ENCODE assay signal across 9 mouse cellular contexts in the genomic region with DNA sequence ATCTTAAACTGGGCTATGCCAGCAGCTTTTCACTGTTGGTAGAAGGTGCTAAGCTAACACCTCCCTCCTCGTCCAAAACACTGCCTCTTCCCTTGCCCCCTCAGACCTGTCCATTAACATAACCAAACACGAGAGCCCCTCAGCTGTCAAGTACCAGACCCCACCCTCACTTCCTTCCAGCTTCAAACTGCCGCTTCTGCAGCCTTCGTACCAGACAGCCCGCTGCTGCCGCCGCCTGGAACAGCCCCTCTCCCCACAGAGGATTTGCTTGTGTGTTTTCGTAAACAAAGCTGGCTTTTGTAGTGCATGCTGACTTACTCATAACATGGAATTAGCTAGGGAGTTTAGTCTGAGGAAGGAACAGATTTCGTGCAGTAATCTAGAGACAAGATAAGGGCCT. TPM values are rescaled to one million over a fixed set of nuclear protein-coding genes. Genes with fewer than 3 reads are reported as not detected.
DNase-seq lines count a peak whose midpoint lies in the region; ATAC-seq and TF ChIP-seq lines count a peak whose summit lies in the region.
"Had no signal": no experiment of that assay in that cellular context is flagged by ENCODE, and none has a peak within 500 bp of the region (broad histone marks: within the 10 kb centered on the region; RNA-seq: fewer than 3 reads in every experiment).

No protein-coding gene starts in this region.

- intact Hi-C loops in gastrocnemius, adult 2 months (cut with DNase I), result no loop called here
- intact Hi-C loops in gastrocnemius, postnatal 14 days (cut with DNase I; ENCODE audit: low total_unique reads), result no loop called here

- H3K4me1 ChIP-seq in thymus, adult 2 months (replicated peaks; ENCODE audit: control insufficient read depth, insufficient read depth, low read length), result peaks cover 8% of the 10 kb centered on the region; the same call in 1 of the 2 replicates
- peaks cover 27% of the 10 kb centered on the region for H3K4me1 ChIP-seq in liver, embryonic 13.5 days (replicated peaks)

- H3K9ac ChIP-seq in liver, embryonic 13.5 days, result no peak overlapping the region

- H3K27me3 ChIP-seq in thymus, adult 2 months (ENCODE audit: control insufficient read depth, insufficient read depth, low read length), result peaks cover 22% of the 10 kb centered on the region
- H3K27me3 ChIP-seq in liver, embryonic 13.5 days, result peaks cover 97% of the 10 kb centered on the region

- H3K27ac ChIP-seq in gastrocnemius, adult 2 months, result no peak overlapping the region
- H3K27ac ChIP-seq in thymus, adult 2 months (ENCODE audit: control insufficient read depth, insufficient read depth, low read length), result no peak overlapping the region
- H3K27ac ChIP-seq in liver, embryonic 13.5 days, result no peak overlapping the region

- no peak for ATAC-seq in liver, embryonic 13.5 days (ENCODE audit: low read depth)

- H3K9me3 ChIP-seq in liver, embryonic 13.5 days (replicated peaks), result no peaks in the 10 kb centered on the region

- under 1% methylated on average over 9 of the region's 9 CpGs for WGBS in thymus, adult 2 months
- WGBS in liver, embryonic 13.5 days (ENCODE audit: insufficient replicate concordance), result 3% methylated on average over 9 of the region's 9 CpGs

- 0 out of 2 replicates have a peak overlapping the region, but pooled peaks have one; percentile 21 for H3K4me3 ChIP-seq in gastrocnemius, adult 2 months
- no peak overlapping the region for H3K4me3 ChIP-seq in thymus, adult 2 months (ENCODE audit: control insufficient read depth, insufficient read depth, low read length)
- H3K4me3 ChIP-seq in liver, embryonic 13.5 days (replicated peaks), result no peak overlapping the region

- no peak for TF ChIP-seq POLR2A in thymus, adult 2 months (IDR thresholded peaks at IDR 0.05; ENCODE audit: control insufficient read depth, extremely low read depth, insufficient read depth, low read length, poor library complexity)

- peak overlapping the region; percentile 71 for H3K4me2 ChIP-seq in liver, embryonic 13.5 days

- no peaks in the 10 kb centered on the region for H3K36me3 ChIP-seq in thymus, adult 2 months (ENCODE audit: control insufficient read depth, insufficient read depth, low read length)
- no peaks in the 10 kb centered on the region for H3K36me3 ChIP-seq in liver, embryonic 13.5 days

- no peak for TF ChIP-seq CTCF in gastrocnemius, adult 2 months (IDR thresholded peaks at IDR 0.05)
- TF ChIP-seq CTCF in thymus, adult 2 months (IDR thresholded peaks at IDR 0.05; ENCODE audit: borderline replicate concordance, control insufficient read depth, extremely low read depth, insufficient read depth, low read length, poor library complexity), result no peak

- no peak for DNase-seq in gastrocnemius, adult 2 months
- DNase-seq in gastrocnemius, postnatal 14 days, result no peak
- DNase-seq in thymus, adult 2 months, result peak; percentile 33
- no peak for DNase-seq in thymus, adult 18-20 months
- DNase-seq in liver, embryonic 13.5 days, result no peak
- no peak for DNase-seq in adrenal gland, postnatal 4 days (ENCODE audit: low spot score in 2 of 2)
- no peak for DNase-seq in spleen, postnatal 36 days (ENCODE audit: low spot score in 2 of 2)
- no peak for DNase-seq in kidney, adult 8-10 months
- DNase-seq: right cerebral cortex, adult 18-20 months had no signal

RNA-seq across cellular contexts. Expression of gene Scube3, which starts 1.8 kb away (rescaled TPM):
- under 1 TPM; 0.17 to 0.20 TPM for total RNA-seq in gastrocnemius, adult 2 months (2021)
- total RNA-seq in gastrocnemius, postnatal 14 days (2021), result under 1 TPM; 0.20 to 0.62 TPM
- 1.6 and 3.0 TPM in 2 replicates for polyA plus RNA-seq in thymus, adult 2 months (2012; rRNA removed)
- 0.29 and 0.38 TPM in 2 replicates for polyA plus RNA-seq in liver, embryonic 13.5 days (2015; fragmentation: Nextera tagmentation; extraction: Ambion mirVana)
- total RNA-seq in adrenal gland, postnatal 4 days (2021), result 10 to 100 TPM; 45.5 to 55.6 TPM

RNA-seq across cellular contexts. Expression of gene Zfp523, which starts 33.2 kb away (rescaled TPM):
- 10 to 100 TPM; 12.9 to 13.9 TPM for total RNA-seq in gastrocnemius, adult 2 months (2021)
- total RNA-seq in gastrocnemius, postnatal 14 days (2021), result 10 to 100 TPM; 14.4 to 16.2 TPM
- 55.5 and 55.7 TPM in 2 replicates for polyA plus RNA-seq in thymus, adult 2 months (2012; rRNA removed)
- 5.6 and 5.9 TPM in 2 replicates for polyA plus RNA-seq in liver, embryonic 13.5 days (2015; fragmentation: Nextera tagmentation; extraction: Ambion mirVana)
- 10 to 100 TPM; 54.7 to 56.9 TPM for total RNA-seq in adrenal gland, postnatal 4 days (2021)

Comparison
In these comparisons a context has a peak if more than half of its experiments do, and no peak if none do; other contexts are left out.
1. RNA of gene Scube3, which starts 1.8 kb away (total RNA-seq): 45.5 to 55.6 TPM in adrenal gland, postnatal 4 days; 0.20 to 0.62 TPM in gastrocnemius, postnatal 14 days and 0.17 to 0.20 TPM in gastrocnemius, adult 2 months; every median in the first group is over 10 times any median in the second.